Mouse (Mus musculus) T-helper 1 cell (primary cell): ENCODE data around the gene Orai3.

Experiments
- in situ Hi-C: fragments of 300-600 bp; cut with MboI, MseI; formaldehyde crosslinking; loops from one replicate; pipeline ENCODE4 v1.15.1; 2025; ENCODE audit warnings: high pct_unique_total_duplicates

Orai3 gene

DNA sequence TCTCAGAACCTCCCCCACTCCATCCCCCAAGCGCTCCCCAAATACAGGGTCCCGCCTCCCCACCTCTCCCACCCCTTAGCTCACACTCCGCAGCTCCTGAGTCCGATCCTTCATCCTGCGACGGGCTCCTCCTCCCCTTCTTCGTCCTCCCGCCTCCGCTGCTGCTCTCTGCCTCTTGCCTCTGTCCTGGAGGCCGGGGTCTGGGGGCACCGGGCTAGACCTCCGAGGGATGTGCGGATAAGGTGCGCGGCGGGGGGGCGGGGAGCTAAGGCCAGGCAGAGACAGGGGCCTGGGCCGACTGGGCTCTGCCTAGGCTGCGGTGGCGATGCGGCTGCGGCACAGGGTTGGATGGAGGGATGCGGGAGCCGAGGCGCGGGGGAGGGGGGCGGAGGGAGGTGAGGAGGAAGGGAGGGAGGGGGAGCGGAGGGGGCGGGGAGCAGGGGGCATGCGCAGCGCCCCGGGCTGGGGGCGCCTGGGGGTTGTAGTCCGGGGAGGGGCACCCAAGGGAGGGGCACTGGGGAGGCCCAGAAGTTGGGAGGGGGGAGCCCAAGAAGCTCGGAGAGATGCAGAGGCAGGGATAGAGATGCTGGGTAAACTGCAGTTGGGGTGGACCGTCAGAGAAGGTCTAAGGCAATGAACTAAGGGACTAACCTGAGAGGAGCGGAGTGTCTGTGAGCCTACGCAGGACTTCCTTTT, 54.7 kb downstream of the Orai3 start, which contains the start of the genes Stx4a and Stx1b:
Gene Stx4a, plus strand, starts transcription at position 119 of the 696 bp plus-strand sequence.
Gene Stx1b, minus strand, starts transcription at position 374 of the 696 bp plus-strand sequence.
- in situ Hi-C loops: no loop called here
